Mouse (Mus musculus): ENCODE measurements around the gene Dnah1.

Gene Dnah1

GRCm38 (mm10) chr14:31317754-31318153 lies 5.9 kb downstream of the Dnah1 start:
- DNase-seq (ENCODE audit: low read depth, low spot score): no peak

GRCm38 (mm10) chr14:31316613-31317012 lies 7.1 kb downstream of the Dnah1 start:
- no peak for DNase-seq (ENCODE audit: low read depth, low spot score)

- no peak for DNase-seq (ENCODE audit: low read depth, low spot score)
Observed at GRCm38 (mm10) chr14:31313192-31313591, 10.5 kb downstream of the Dnah1 start.

GRCm38 (mm10) chr14:31285728-31286127 lies 38.0 kb downstream of the Dnah1 start:
- no peak for DNase-seq (ENCODE audit: low read depth, low spot score)

GRCm38 (mm10) chr14:31272164-31272563 lies 51.5 kb downstream of the Dnah1 start:
- DNase-seq (ENCODE audit: low read depth, low spot score): peak; percentile 82

- DNase-seq (ENCODE audit: low read depth, low spot score): no peak
Observed at GRCm38 (mm10) chr14:31271121-31271520, 52.6 kb downstream of the Dnah1 start.

GRCm38 (mm10) chr14:31269456-31270100 lies 54.1 kb downstream of the Dnah1 start:
- DNase-seq (ENCODE audit: low read depth, low spot score): peak; percentile 86

- DNase-seq (ENCODE audit: low read depth, low spot score): peak; percentile 37
Observed at GRCm38 (mm10) chr14:31268301-31269001, 55.2 kb downstream of the Dnah1 start.

GRCm38 (mm10) chr14:31267649-31268048 lies 56.0 kb downstream of the Dnah1 start:
- no peak for DNase-seq (ENCODE audit: low read depth, low spot score)

- DNase-seq (ENCODE audit: low read depth, low spot score): no peak
Observed at GRCm38 (mm10) chr14:31260932-31261331, 62.8 kb downstream of the Dnah1 start.

GRCm38 (mm10) chr14:31260374-31260773 lies 63.3 kb downstream of the Dnah1 start:
- no peak for DNase-seq (ENCODE audit: low read depth, low spot score)

GRCm38 (mm10) chr14:31258476-31259050 lies 65.1 kb downstream of the Dnah1 start:
- DNase-seq (ENCODE audit: low read depth, low spot score): no peak

GRCm38 (mm10) chr14:31252091-31252490 lies 71.6 kb downstream of the Dnah1 start:
- no peak for DNase-seq (ENCODE audit: low read depth, low spot score)

- no peak for DNase-seq (ENCODE audit: low read depth, low spot score)
Observed at GRCm38 (mm10) chr14:31251626-31252025, 72.1 kb downstream of the Dnah1 start.

GRCm38 (mm10) chr14:31251084-31251604 lies 72.6 kb downstream of the Dnah1 start, which contains the start of the genes Phf7 and Bap1:
Gene Phf7, minus strand, starts transcription at chr14:31251317.
Gene Bap1, plus strand, starts transcription at chr14:31251450.
- peak; percentile 96 for DNase-seq (ENCODE audit: low read depth, low spot score)

GRCm38 (mm10) chr14:31250222-31251083 lies 73.2 kb downstream of the Dnah1 start:
- DNase-seq (ENCODE audit: low read depth, low spot score): no peak

GRCm38 (mm10) chr14:31248396-31248795 lies 75.3 kb downstream of the Dnah1 start:
- no peak for DNase-seq (ENCODE audit: low read depth, low spot score)

- DNase-seq (ENCODE audit: low read depth, low spot score): no peak
Observed at GRCm38 (mm10) chr14:31245946-31246345, 77.8 kb downstream of the Dnah1 start.

GRCm38 (mm10) chr14:31244777-31245176 lies 78.9 kb downstream of the Dnah1 start:
- no peak for DNase-seq (ENCODE audit: low read depth, low spot score)

GRCm38 (mm10) chr14:31240528-31240927 lies 83.2 kb downstream of the Dnah1 start:
- no peak for DNase-seq (ENCODE audit: low read depth, low spot score)

GRCm38 (mm10) chr14:31237101-31237882 lies 86.4 kb downstream of the Dnah1 start:
- no peak for DNase-seq (ENCODE audit: low read depth, low spot score)

Measured in mesoderm, embryonic 11.5 days (tissue).